Mouse (Mus musculus) c-Kit-negative CD71-positive TER-119-positive erythroid progenitor cells, embryonic 14.5 days (primary cell): ENCODE measurements around the gene Xk.
"Not testable (repeated sequence)": the region's sequence is repeated elsewhere in the genome, so short reads cannot be mapped to it uniquely, and the experiment has no call there.

Experiments
- DNase-seq: peaks from one replicate; pipeline ENCODE4 v3.0.0-alpha.2; 2013; ENCODE audit warnings: low read depth, low spot score

Gene Xk

DNA sequence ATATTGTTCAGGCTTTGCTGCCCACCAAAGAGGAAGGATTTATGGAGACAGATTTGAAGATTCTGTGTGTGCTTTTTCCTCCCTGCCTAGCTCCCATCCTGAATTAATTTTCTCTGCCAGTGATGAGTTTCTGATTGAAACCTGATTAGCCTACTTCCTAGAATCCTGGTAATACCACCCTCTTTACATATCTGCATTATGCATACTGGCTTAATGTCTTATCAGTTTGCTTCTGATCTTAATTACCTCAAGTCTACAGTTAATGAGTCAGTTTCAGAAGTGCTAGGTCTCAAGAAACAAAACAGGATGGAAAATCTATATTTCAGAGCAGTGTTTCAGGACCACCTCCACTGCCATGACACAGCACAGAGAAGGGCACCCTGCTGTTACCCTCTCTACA, 43.9 kb downstream of the Xk start:
- not testable (repeated sequence) for DNase-seq

DNA sequence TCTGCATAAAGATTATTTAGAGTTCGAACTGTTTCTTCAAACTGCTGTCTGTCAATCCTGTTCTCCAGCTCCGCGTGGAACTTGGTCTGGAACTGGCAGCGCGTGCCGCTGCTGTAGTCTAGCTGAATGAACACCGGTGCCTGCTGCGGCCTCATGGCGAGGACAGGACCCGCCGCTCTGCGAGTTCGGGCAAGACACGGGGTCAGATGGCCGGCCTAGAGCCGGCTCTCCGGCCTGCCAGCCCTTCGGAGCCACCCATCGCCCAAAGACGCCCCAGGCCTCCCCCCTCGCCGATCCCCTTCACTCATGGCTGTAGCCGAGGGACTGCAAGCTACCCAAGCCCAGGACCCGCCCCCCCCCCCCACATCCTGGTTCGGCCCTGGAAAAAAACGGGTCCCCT, 55.4 kb downstream of the Xk start:
- not testable (repeated sequence) for DNase-seq

DNA sequence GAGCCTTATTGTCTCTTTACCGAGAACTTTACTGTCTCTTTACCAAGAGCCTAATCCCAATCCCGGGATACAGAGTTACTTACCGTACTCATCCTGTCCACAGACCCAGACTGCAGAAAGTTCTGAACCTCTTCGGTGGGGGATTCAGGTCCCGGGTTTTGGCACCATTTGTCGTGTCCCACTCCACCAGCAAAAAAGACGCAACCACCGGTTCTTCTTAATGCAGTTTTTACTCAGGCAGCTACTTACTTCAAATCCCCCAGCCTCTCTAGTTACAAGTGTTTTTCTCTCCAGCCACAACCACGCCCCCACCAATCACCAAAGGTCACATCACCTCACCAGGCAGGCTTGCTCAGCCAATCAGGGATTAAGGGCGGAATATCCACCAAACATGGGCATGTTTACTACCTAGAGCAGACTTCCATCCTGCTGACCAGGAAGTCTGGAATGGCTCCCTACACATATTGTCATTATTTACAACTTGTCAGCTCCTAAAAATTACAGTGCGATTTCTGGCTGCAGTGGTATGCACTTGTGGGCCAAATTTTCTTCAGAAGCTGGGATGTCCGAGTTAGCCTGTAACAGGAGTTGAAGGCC, 59.9 kb downstream of the Xk start:
- DNase-seq: not testable (repeated sequence)

DNA sequence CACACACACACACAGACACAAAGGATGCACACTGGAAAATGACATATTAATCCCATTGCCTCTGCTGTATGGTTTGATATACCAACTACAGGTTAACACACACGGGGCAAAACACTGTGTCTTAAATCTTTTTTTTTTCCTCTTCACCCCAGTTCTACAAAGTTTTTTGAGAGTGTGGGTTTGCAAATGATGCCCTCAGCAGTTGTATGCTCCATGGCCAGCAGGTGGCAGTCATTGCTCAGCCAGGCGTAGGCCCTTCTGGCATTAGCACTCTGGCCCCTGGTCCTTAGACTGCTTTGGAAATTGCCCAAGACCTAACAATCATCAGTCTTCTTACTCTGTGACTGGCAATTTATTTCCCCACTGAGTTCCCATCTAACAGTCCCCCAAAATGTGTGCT, 60.5 kb downstream of the Xk start:
- not testable (repeated sequence) for DNase-seq

DNA sequence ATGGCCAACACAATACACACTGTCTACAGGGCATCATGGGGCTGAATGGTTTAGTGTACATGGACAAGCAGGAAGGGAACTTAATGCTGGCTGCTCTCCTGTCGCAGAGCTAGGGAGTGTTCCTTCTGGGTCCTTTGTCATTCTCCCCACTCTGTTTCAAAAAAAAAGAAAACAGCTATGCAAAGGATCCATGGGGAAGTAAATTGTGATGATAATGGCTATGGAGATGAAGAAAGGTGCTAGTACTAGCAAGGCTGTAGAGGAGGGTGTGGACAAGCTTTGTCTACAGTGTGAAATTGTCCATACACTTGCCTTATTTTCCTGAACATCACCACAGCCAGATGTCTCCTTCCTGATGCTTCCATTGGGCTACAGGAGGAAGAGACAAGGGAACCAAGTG, 62.4 kb downstream of the Xk start:
- DNase-seq: not testable (repeated sequence)

DNA sequence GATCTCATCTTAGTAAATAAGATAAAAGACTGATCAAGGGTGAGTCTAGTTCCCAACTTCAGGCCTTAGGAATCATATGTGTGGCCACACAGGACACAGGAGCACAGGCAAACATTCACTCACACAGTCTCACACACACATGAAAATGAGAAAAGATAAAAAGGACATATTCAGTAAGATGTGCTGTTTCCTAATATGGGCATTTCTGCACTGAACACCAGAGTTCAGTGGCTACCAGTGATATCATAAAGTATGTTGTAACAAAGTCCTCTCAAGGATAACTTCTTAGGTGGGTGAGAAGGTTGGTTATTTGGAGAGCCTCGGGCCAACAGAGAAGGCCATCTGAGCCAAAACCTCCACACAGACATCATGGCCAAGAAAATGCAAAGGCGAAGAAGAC, 77.8 kb downstream of the Xk start, which contains the start of gene H2al1k:
Gene H2al1k, plus strand, starts transcription at position 301 of the 400 bp plus-strand sequence.
- not testable (repeated sequence) for DNase-seq
